Mouse (Mus musculus): ENCODE data around the gene Nr2e3.
"Not testable (repeated sequence)": the region's sequence is repeated elsewhere in the genome, so short reads cannot be mapped to it uniquely, and the experiment has no call there.

Gene Nr2e3

DNA sequence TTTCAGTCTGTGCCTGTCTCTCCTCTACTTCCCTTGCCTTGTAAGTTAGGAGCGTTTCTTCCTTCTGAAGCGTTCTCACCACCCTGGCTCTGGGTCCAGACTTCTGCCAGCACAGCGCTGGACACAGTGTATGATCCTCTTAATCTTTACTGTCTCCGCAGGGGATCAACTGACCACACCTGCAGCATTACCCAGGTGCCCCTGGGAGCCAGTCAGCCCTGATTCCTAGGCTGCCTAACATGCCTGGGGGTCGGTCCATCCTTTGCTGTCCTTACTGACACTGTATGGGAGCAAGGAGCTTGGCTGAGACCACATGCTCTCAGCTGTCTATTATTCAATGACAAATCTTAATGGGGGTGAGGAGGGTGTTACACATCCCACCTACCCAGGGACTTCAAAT lies 10.5 kb downstream of the Nr2e3 start:
- no peak for DNase-seq (ENCODE audit: low spot score)

DNA sequence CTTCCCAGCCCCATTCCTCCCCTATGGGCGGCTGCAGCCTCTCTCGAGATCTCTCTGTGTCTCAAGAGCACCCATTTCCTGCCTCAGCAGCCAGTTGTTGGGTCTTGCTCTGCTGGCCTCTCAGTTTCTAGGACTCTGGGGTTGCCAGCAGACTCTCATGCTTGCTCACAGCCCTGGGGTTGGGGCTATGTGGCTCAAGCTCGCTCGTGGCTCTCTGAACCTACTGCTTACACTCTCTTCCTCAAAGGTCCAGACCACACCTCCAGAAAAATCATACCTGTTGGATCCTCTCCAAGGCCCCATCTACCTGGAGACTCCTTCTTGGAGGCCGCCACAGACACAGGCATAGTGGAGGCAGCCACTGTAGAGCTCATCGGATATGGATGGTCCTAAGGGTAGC lies 10.9 kb downstream of the Nr2e3 start:
- no peak for DNase-seq (ENCODE audit: low spot score)

GRCm38 (mm10) chr9:59948691-59949250 lies 11.7 kb downstream of the Nr2e3 start:
- DNase-seq (ENCODE audit: low spot score): no peak

GRCm38 (mm10) chr9:59948226-59948625 lies 12.2 kb downstream of the Nr2e3 start:
- no peak for DNase-seq (ENCODE audit: low spot score)

DNA sequence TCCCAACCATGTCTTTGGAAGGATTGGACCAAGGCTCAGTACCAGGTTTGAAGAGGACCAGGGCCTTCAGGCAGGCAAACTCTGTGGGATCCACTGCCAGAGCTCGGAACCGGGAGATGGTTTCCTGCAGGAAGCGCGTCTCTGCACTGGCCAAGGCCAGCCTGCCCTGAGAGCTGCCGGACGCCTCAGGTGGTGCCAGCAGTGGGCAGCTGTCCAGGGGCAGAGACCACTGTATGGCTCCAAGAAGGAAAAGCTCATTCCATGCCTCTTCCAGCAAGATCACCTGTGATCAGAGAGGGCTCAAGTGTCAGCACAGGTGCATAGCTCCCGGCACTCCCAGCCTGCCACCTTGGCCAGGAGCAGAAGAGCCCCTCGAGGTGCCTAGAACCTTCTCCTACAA lies 13.2 kb downstream of the Nr2e3 start:
- no peak for DNase-seq (ENCODE audit: low spot score)

- DNase-seq (ENCODE audit: low spot score): no peak
Measured at GRCm38 (mm10) chr9:59945241-59945640, 15.2 kb downstream of the Nr2e3 start.

DNA sequence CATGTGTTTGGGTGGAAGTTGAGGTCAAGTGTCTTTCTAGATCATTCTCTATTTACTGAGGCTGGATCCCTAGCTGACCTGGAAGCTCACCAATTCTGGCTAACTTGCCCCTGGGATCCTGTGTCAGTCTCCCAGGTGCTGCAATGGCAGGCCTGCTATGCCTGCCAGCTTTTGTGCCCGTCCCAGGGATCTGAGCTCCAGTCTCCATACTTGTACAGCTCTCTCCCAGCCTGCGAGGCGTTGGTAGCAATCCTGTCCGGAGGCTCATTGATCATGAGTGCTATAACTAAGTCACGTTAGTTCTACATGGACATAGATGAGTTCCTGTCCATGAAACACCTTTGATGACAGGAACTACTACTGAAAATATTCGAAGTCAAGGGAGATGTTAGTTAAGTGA lies 16.6 kb downstream of the Nr2e3 start:
- no peak for DNase-seq (ENCODE audit: low spot score)

- DNase-seq (ENCODE audit: low spot score): no peak
Measured at GRCm38 (mm10) chr9:59942501-59943085, 17.9 kb downstream of the Nr2e3 start.

- DNase-seq (ENCODE audit: low spot score): no peak
Measured at GRCm38 (mm10) chr9:59941885-59942350, 18.5 kb downstream of the Nr2e3 start.

GRCm38 (mm10) chr9:59940913-59941884 lies 19.3 kb downstream of the Nr2e3 start:
- DNase-seq (ENCODE audit: low spot score): no peak

- no peak for DNase-seq (ENCODE audit: low spot score)
Measured at GRCm38 (mm10) chr9:59939691-59940090, 20.8 kb downstream of the Nr2e3 start.

GRCm38 (mm10) chr9:59938529-59938928 lies 21.9 kb downstream of the Nr2e3 start:
- no peak for DNase-seq (ENCODE audit: low spot score)

GRCm38 (mm10) chr9:59935866-59936265 lies 24.6 kb downstream of the Nr2e3 start:
- not testable (repeated sequence) for DNase-seq (ENCODE audit: low spot score)

DNA sequence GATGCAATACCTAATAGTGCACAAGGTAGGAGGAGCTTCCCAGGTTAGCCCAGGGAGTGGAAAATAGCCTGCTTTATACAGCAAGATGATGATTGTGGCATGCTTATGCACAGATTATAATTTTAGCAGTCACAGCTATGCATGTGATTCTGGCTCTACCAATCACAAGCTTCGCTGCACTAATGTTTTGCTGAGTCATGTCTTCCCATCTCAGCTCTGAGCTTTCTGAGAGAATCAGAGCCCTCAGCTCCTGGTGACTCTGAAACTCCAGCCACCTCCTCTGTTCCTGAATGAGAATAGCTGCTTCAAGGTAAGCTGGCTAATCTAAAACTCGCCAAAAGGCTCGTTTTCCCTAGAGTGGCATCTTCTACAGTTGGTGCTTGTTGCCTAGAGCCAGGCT lies 30.2 kb downstream of the Nr2e3 start:
- no peak for DNase-seq (ENCODE audit: low spot score)

GRCm38 (mm10) chr9:59914761-59915160 lies 45.7 kb downstream of the Nr2e3 start:
- DNase-seq (ENCODE audit: low spot score): no peak

DNA sequence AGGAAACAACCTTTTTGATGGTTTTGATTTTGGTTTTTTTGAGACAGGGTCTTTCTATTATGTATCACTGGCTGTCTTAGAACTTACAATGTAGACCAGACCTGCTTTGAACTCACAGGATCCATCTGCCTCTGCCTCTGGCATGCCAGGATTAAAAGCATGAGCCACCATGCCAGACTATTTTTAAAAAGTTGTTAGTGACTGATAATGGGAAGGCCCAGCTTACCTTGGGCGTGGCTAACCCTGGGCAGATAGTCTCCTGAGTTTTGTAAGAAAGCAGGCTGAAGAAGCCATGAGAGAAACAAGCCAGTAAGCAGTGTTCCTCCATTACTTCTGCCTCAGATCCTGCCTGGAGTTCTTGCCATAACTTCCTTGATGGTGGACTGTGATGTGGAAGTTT lies 57.1 kb downstream of the Nr2e3 start:
- DNase-seq (ENCODE audit: low spot score): no peak

Data from ovary, postnatal 36 days (tissue).